Mouse (Mus musculus): ENCODE data around the gene Slc8b1.

The Slc8b1 gene

GRCm38 (mm10) chr5:120569791-120570190 lies 58.8 kb downstream of the Slc8b1 start:
- DNase-seq, result no peak

- no peak for DNase-seq
Measured at GRCm38 (mm10) chr5:120570289-120570897, 59.4 kb downstream of the Slc8b1 start.

GRCm38 (mm10) chr5:120571056-120571740 lies 60.2 kb downstream of the Slc8b1 start:
- peak in 1 of 2 experiments; percentile 42 for DNase-seq

GRCm38 (mm10) chr5:120574469-120575063 lies 63.6 kb downstream of the Slc8b1 start:
- peak; percentile 58 to 76 for DNase-seq

- peak in 1 of 2 experiments; percentile 56 for DNase-seq
Measured at GRCm38 (mm10) chr5:120576781-120577301, 65.9 kb downstream of the Slc8b1 start.

- DNase-seq, result peak; percentile 38 to 49
Measured at GRCm38 (mm10) chr5:120577935-120578441, 67.0 kb downstream of the Slc8b1 start.

GRCm38 (mm10) chr5:120578504-120579081 lies 67.6 kb downstream of the Slc8b1 start:
- peak; percentile 54 to 71 for DNase-seq

- DNase-seq, result peak in 1 of 2 experiments; percentile 66
Measured at GRCm38 (mm10) chr5:120579211-120579897, 68.4 kb downstream of the Slc8b1 start.

- DNase-seq, result peak in 1 of 2 experiments; percentile 66
Measured at GRCm38 (mm10) chr5:120579898-120580626, 69.1 kb downstream of the Slc8b1 start.

GRCm38 (mm10) chr5:120582002-120582401 lies 71.0 kb downstream of the Slc8b1 start:
- DNase-seq, result no peak

GRCm38 (mm10) chr5:120583511-120583910 lies 72.5 kb downstream of the Slc8b1 start:
- no peak for DNase-seq
